Mouse (Mus musculus): ENCODE results near the gene Shank1. TPM values are rescaled to one million over a fixed set of nuclear protein-coding genes. Genes with fewer than 3 reads are reported as not detected.

Gene Shank1
- total and polyA plus RNA-seq, 2 experiments from 2014 or later, result 36.6 to 39.0 TPM

DNA sequence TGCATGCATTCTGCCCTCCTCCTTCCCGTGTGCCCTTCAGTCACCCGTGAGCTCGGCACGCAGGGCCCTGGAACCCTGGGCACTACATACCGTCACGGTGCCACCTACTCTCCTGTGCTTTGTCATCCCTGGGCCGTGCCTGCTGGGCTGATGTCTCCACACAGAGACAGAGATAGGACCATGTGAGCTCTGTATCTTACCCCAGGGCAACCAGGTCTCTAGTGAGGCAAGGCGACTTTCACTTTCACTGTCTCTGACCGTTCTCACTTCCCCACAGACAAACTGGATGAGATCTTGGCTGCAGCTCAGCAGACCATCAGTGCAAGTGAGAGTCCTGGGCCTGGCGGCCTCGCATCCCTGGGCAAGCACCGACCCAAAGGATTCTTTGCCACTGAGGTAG lies 34.6 kb downstream of the Shank1 start:
- no peak for DNase-seq (ENCODE audit: low spot score)
- Histone ChIP-seq H3K4me1 (ENCODE audit: insufficient read depth, low read length) (no peaks in the 10 kb centered on the region), H3K36me3 (ENCODE audit: insufficient read depth, low read length) (peaks cover 26% of the 10 kb centered on the region; the same call in 1 of the 2 replicates), H3K4me3 (ENCODE audit: low read length) (no peak overlapping the region), H3K27ac (no peak overlapping the region), H3K9me3 (ENCODE audit: low read length) (no peaks in the 10 kb centered on the region), H3K4me2 (ENCODE audit: low read depth, low read length) (no peak overlapping the region), H3K9ac (replicated peaks; ENCODE audit: low read length) (no peak overlapping the region), H3K27me3 (ENCODE audit: insufficient read depth, low read length) (no peaks in the 10 kb centered on the region)
- ATAC-seq, result no peak
- 82% methylated on average over 12 of the region's 12 CpGs for WGBS
- no peak for TF ChIP-seq CTCF (IDR thresholded peaks at IDR 0.05; ENCODE audit: low read depth)

DNA sequence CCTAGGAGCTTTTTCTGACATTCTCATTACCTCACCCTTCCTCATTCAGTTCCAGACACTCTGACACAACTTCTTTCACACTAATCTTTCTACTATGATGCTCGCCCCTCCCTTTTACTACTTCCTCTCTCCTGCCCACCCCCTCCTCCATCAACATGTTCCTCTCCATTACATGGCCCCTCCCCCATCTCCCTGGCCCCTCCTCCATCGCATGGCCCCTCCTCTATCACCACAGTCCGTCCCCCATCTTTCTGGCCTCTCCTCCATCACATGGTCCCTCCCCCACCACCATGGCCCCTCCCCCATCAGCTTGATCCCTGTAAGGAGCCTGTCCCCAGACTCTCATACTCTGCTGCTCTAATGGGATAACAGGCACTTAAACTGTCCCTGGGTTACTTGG lies 39.0 kb downstream of the Shank1 start:
- no peaks in the 10 kb centered on the region for H3K9me3 ChIP-seq (ENCODE audit: low read length)
- H3K9ac ChIP-seq (replicated peaks; ENCODE audit: low read length), result no peak overlapping the region
- ATAC-seq, result no peak
- no peak for TF ChIP-seq CTCF (IDR thresholded peaks at IDR 0.05; ENCODE audit: low read depth)
- H3K4me3 ChIP-seq (ENCODE audit: low read length), result no peak overlapping the region
- H3K27me3 ChIP-seq (ENCODE audit: insufficient read depth, low read length), result peaks cover 19% of the 10 kb centered on the region; the same call in 1 of the 2 replicates
- H3K36me3 ChIP-seq (ENCODE audit: insufficient read depth, low read length), result peaks cover 21% of the 10 kb centered on the region; the same call in 1 of the 2 replicates
- no peaks in the 10 kb centered on the region for H3K4me1 ChIP-seq (ENCODE audit: insufficient read depth, low read length)
- H3K27ac ChIP-seq, result no peak overlapping the region
- 27% methylated on average over 3 of the region's 3 CpGs for WGBS
- no peak overlapping the region for H3K4me2 ChIP-seq (ENCODE audit: low read depth, low read length)
- no peak for DNase-seq (ENCODE audit: low spot score)

DNA sequence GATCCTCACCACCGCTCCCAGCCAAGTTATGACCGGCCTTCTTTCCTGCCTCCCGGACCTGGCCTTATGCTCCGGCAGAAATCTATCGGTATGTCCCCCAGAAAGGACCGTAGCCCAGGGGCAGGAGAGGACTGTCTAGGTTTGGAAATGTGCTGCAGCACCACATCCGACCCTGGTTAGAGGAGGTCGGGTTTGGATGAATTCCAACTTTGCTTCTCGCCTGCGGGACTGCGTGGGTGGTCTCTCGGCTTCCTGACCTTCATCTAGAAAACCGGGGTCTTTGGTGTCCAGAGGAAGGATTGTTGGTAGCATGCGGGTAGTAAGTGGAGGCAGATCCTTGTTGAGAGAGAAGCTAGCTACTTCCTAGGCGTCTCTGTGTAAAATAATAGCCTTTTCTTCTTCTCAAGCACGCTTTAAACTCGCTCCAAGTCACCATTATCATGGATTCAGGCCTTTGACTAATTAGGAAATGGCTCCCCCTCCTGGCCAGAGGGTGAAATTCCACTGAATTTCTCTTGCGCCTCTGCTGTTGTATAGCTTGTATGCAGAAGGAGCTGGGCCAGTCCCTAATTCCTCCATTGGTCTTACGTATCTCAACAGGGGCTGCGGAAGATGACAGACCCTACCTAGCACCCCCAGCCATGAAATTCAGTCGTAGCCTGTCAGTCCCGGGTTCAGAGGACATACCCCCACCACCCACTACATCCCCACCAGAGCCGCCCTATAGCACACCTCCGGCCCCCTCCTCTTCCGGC lies 41.1 kb downstream of the Shank1 start:
- DNase-seq (ENCODE audit: low spot score) (peak; percentile 95), ATAC-seq (peak; percentile 60)
- H3K4me3 ChIP-seq (ENCODE audit: low read length), result 0 out of 2 replicates have a peak overlapping the region, but pooled peaks have one; percentile 3
- 7% methylated on average over 25 of the region's 25 CpGs for WGBS
- H3K4me1 ChIP-seq (ENCODE audit: insufficient read depth, low read length), result no peaks in the 10 kb centered on the region
- H3K9ac ChIP-seq (replicated peaks; ENCODE audit: low read length), result peak overlapping the region; percentile 0; the same call in 1 of the 2 replicates
- H3K27ac ChIP-seq, result peak overlapping the region; percentile 50
- TF ChIP-seq CTCF (IDR thresholded peaks at IDR 0.05; ENCODE audit: low read depth), result peak; percentile 96
- H3K9me3 ChIP-seq (ENCODE audit: low read length), result no peaks in the 10 kb centered on the region
- peaks cover 12% of the 10 kb centered on the region; the same call in 1 of the 2 replicates for H3K36me3 ChIP-seq (ENCODE audit: insufficient read depth, low read length)
- peak overlapping the region; percentile 50 for H3K4me2 ChIP-seq (ENCODE audit: low read depth, low read length)
- peaks cover 27% of the 10 kb centered on the region; the same call in 1 of the 2 replicates for H3K27me3 ChIP-seq (ENCODE audit: insufficient read depth, low read length)

- 0 out of 2 replicates have a peak, but pooled peaks cover 9% of the 10 kb centered on the region for H3K36me3 ChIP-seq (ENCODE audit: insufficient read depth, low read length)
Measured at GRCm38 (mm10) chr7:44351881-44352749, 42.1 kb downstream of the Shank1 start.

DNA sequence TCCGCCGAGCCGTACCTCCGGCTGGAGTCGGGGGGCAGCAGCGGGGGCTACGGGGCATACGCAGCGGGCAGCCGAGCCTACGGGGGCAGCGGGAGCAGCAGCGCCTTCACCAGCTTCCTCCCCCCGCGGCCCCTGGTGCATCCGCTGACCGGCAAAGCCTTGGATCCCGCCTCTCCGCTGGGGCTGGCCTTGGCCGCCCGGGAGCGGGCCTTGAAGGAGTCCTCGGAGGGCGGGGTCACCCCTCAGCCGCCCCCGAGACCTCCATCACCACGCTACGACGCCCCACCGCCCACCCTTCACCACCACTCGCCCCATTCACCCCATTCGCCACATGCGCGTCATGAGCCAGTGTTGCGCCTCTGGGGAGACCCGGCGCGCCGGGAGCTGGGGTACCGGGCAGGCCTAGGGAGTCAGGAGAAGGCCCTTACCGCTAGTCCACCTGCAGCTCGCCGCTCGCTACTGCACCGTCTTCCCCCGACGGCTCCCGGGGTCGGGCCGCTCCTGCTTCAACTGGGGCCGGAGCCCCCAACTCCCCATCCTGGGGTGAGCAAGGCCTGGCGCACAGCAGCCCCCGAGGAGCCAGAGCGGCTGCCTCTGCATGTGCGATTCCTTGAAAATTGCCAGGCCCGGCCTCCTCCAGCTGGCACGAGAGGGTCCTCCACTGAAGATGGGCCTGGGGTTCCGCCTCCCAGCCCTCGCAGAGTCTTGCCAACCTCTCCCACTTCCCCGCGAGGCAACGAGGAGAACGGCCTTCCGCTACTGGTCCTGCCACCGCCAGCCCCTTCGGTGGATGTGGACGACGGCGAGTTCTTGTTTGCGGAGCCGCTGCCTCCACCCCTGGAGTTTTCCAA lies 42.9 kb downstream of the Shank1 start:
- Histone ChIP-seq H3K9ac (replicated peaks; ENCODE audit: low read length) (no peak overlapping the region), H3K4me1 (ENCODE audit: insufficient read depth, low read length) (no peaks in the 10 kb centered on the region), H3K27me3 (ENCODE audit: insufficient read depth, low read length) (peaks cover 27% of the 10 kb centered on the region; the same call in 1 of the 2 replicates), H3K4me3 (ENCODE audit: low read length) (no peak overlapping the region), H3K27ac (no peak overlapping the region), H3K4me2 (ENCODE audit: low read depth, low read length) (0 out of 2 replicates have a peak overlapping the region, but pooled peaks have one; percentile 27), H3K9me3 (ENCODE audit: low read length) (no peaks in the 10 kb centered on the region), H3K36me3 (ENCODE audit: insufficient read depth, low read length) (0 out of 2 replicates have a peak, but pooled peaks cover 4% of the 10 kb centered on the region)
- ATAC-seq (no peak), DNase-seq (ENCODE audit: low spot score) (peak; percentile 34)
- TF ChIP-seq CTCF (IDR thresholded peaks at IDR 0.05; ENCODE audit: low read depth), result no peak
- 12% methylated on average over 67 of the region's 71 CpGs for WGBS

More at GRCm38 (mm10) chr7:44351881-44352749, 42.1 kb downstream of the Shank1 start:
- Histone ChIP-seq H3K9me3 (ENCODE audit: low read length) (no peaks in the 10 kb centered on the region), H3K27ac (no peak overlapping the region), H3K4me2 (ENCODE audit: low read depth, low read length) (0 out of 2 replicates have a peak overlapping the region, but pooled peaks have one; percentile 27), H3K27me3 (ENCODE audit: insufficient read depth, low read length) (peaks cover 27% of the 10 kb centered on the region; the same call in 1 of the 2 replicates), H3K4me1 (ENCODE audit: insufficient read depth, low read length) (no peaks in the 10 kb centered on the region), H3K9ac (replicated peaks; ENCODE audit: low read length) (no peak overlapping the region), H3K4me3 (ENCODE audit: low read length) (no peak overlapping the region)
- DNase-seq (ENCODE audit: low spot score), result no peak
- ATAC-seq, result no peak; the same call in 1 of the 2 replicates
- whole genome bisulfite sequencing, result 11% methylated on average over 68 of the region's 71 CpGs
- TF ChIP-seq CTCF (IDR thresholded peaks at IDR 0.05; ENCODE audit: low read depth), result no peak

All from hindbrain, postnatal 0 days (tissue).